Mouse (Mus musculus): ENCODE measurements at regions not wholly inside any gene's neighbourhood (a gene's known extent, or its start where the extent isn't known, plus 50 kb on each side); places are given as distances from the start of the nearest gene placed in this dataset.

GRCm38 (mm10) chr17:9282333-9283176 is 139.3 kb upstream of the Gm17728 start:
- H3K9ac ChIP-seq (ENCODE audit: low read depth, low read length), result no peak overlapping the region
- H3K4me3 ChIP-seq (ENCODE audit: low read depth, low read length), result no peak overlapping the region
- H3K4me1 ChIP-seq (replicated peaks; ENCODE audit: control insufficient read depth, insufficient read depth, low read length), result no peaks in the 10 kb centered on the region
- no peaks in the 10 kb centered on the region for H3K9me3 ChIP-seq (ENCODE audit: control insufficient read depth, low read length)
- ATAC-seq (ENCODE audit: low FRiP score) (no peak), DNase-seq (ENCODE audit: low spot score) (no peak)
- no peaks in the 10 kb centered on the region for H3K36me3 ChIP-seq (ENCODE audit: control insufficient read depth, insufficient read depth, low read length)
- H3K27me3 ChIP-seq (ENCODE audit: control insufficient read depth, insufficient read depth, low read length), result no peaks in the 10 kb centered on the region
- H3K4me2 ChIP-seq (replicated peaks; ENCODE audit: low read depth, low read length), result no peak overlapping the region
- no peak overlapping the region for H3K27ac ChIP-seq (ENCODE audit: low read depth, low read length)
- WGBS, result 89% methylated on average over 7 of the region's 7 CpGs

DNA sequence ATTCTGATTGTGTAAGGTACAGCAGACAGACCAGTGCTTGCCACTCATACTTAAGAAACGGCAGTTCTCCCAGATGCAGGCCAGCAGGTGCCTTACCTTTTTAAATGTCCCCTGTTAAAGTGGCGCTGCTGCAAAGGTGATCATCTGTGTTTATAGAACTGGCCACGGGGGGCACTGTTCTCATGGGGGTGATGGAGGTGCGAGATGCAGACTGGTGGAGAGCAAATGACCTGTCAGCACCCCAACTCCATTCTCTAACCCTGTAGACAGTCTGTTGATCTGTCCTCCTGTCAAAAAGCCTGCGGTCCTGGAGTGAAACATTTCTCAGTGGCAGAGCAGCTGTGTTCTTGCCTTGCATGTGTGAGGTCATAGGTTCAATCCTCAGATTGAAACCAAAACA is 135.4 kb upstream of the Gm17728 start:
- Histone ChIP-seq H3K36me3 (ENCODE audit: control insufficient read depth, insufficient read depth, low read length) (no peaks in the 10 kb centered on the region), H3K4me3 (ENCODE audit: low read depth, low read length) (no peak overlapping the region), H3K9me3 (ENCODE audit: control insufficient read depth, low read length) (no peaks in the 10 kb centered on the region), H3K27me3 (ENCODE audit: control insufficient read depth, insufficient read depth, low read length) (no peaks in the 10 kb centered on the region), H3K4me2 (replicated peaks; ENCODE audit: low read depth, low read length) (no peak overlapping the region), H3K27ac (ENCODE audit: low read depth, low read length) (no peak overlapping the region), H3K4me1 (replicated peaks; ENCODE audit: control insufficient read depth, insufficient read depth, low read length) (no peaks in the 10 kb centered on the region), H3K9ac (ENCODE audit: low read depth, low read length) (no peak overlapping the region)
- no peak for DNase-seq (ENCODE audit: low spot score)
- ATAC-seq (ENCODE audit: low FRiP score), result no peak
- WGBS, result 55% methylated on average over 5 of the region's 5 CpGs

- H3K4me2 ChIP-seq (replicated peaks; ENCODE audit: low read depth, low read length), result no peak overlapping the region
- DNase-seq (ENCODE audit: low spot score) (no peak), ATAC-seq (ENCODE audit: low FRiP score) (no peak)
- no peaks in the 10 kb centered on the region for H3K36me3 ChIP-seq (ENCODE audit: control insufficient read depth, insufficient read depth, low read length)
- no peak overlapping the region for H3K9ac ChIP-seq (ENCODE audit: low read depth, low read length)
- no peaks in the 10 kb centered on the region for H3K9me3 ChIP-seq (ENCODE audit: control insufficient read depth, low read length)
- no peak overlapping the region for H3K27ac ChIP-seq (ENCODE audit: low read depth, low read length)
- H3K4me1 ChIP-seq (replicated peaks; ENCODE audit: control insufficient read depth, insufficient read depth, low read length), result no peaks in the 10 kb centered on the region
- 64% methylated on average over 6 of the region's 6 CpGs for WGBS
- no peak overlapping the region for H3K4me3 ChIP-seq (ENCODE audit: low read depth, low read length)
- no peaks in the 10 kb centered on the region for H3K27me3 ChIP-seq (ENCODE audit: control insufficient read depth, insufficient read depth, low read length)
Measured at GRCm38 (mm10) chr17:9286834-9287233, 135.0 kb upstream of the Gm17728 start.

DNA sequence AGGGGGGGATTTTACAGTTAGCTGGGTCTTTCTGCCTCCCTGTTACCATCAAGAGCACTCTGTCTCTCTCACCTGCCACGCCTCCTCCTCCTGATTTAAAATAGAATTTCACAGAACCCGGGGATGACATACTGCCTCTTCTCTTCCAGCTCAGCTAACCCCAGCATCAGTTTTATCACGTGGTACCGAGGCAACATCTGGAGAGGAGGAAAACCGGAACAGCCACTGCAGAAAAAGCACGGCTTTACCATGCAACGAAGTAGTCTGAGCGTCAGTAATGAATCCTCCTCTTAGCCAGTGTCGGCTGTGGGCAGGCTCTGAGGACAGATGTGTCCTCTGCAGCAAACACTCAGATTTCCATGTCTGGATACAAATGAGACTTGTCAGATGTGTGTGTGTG is 134.2 kb upstream of the Gm17728 start:
- H3K9ac ChIP-seq (ENCODE audit: low read depth, low read length), result no peak overlapping the region
- no peaks in the 10 kb centered on the region for H3K9me3 ChIP-seq (ENCODE audit: control insufficient read depth, low read length)
- 65% methylated on average over 9 of the region's 9 CpGs for WGBS
- no peak for DNase-seq (ENCODE audit: low spot score)
- no peak for ATAC-seq (ENCODE audit: low FRiP score)
- no peaks in the 10 kb centered on the region for H3K27me3 ChIP-seq (ENCODE audit: control insufficient read depth, insufficient read depth, low read length)
- no peak overlapping the region for H3K27ac ChIP-seq (ENCODE audit: low read depth, low read length)
- no peaks in the 10 kb centered on the region for H3K36me3 ChIP-seq (ENCODE audit: control insufficient read depth, insufficient read depth, low read length)
- H3K4me1 ChIP-seq (replicated peaks; ENCODE audit: control insufficient read depth, insufficient read depth, low read length), result no peaks in the 10 kb centered on the region
- no peak overlapping the region for H3K4me3 ChIP-seq (ENCODE audit: low read depth, low read length)
- no peak overlapping the region for H3K4me2 ChIP-seq (replicated peaks; ENCODE audit: low read depth, low read length)

- Histone ChIP-seq H3K27ac (ENCODE audit: low read depth, low read length) (no peak overlapping the region), H3K4me3 (ENCODE audit: low read depth, low read length) (no peak overlapping the region), H3K4me2 (replicated peaks; ENCODE audit: low read depth, low read length) (no peak overlapping the region), H3K4me1 (replicated peaks; ENCODE audit: control insufficient read depth, insufficient read depth, low read length) (no peaks in the 10 kb centered on the region), H3K36me3 (ENCODE audit: control insufficient read depth, insufficient read depth, low read length) (no peaks in the 10 kb centered on the region), H3K27me3 (ENCODE audit: control insufficient read depth, insufficient read depth, low read length) (no peaks in the 10 kb centered on the region), H3K9ac (ENCODE audit: low read depth, low read length) (no peak overlapping the region), H3K9me3 (ENCODE audit: control insufficient read depth, low read length) (no peaks in the 10 kb centered on the region)
- 23% methylated on average over 4 of the region's 4 CpGs for WGBS
- DNase-seq (ENCODE audit: low spot score), result no peak
- ATAC-seq (ENCODE audit: low FRiP score), result no peak
Measured at GRCm38 (mm10) chr17:9291601-9292000, 130.3 kb upstream of the Gm17728 start.

- H3K9ac ChIP-seq (ENCODE audit: low read depth, low read length), result no peak overlapping the region
- no peak for ATAC-seq (ENCODE audit: low FRiP score)
- H3K27ac ChIP-seq (ENCODE audit: low read depth, low read length), result no peak overlapping the region
- WGBS, result 80% methylated on average over 7 of the region's 7 CpGs
- H3K9me3 ChIP-seq (ENCODE audit: control insufficient read depth, low read length), result no peaks in the 10 kb centered on the region
- no peak overlapping the region for H3K4me3 ChIP-seq (ENCODE audit: low read depth, low read length)
- H3K27me3 ChIP-seq (ENCODE audit: control insufficient read depth, insufficient read depth, low read length), result no peaks in the 10 kb centered on the region
- H3K4me2 ChIP-seq (replicated peaks; ENCODE audit: low read depth, low read length), result no peak overlapping the region
- no peak for DNase-seq (ENCODE audit: low spot score)
- no peaks in the 10 kb centered on the region for H3K4me1 ChIP-seq (replicated peaks; ENCODE audit: control insufficient read depth, insufficient read depth, low read length)
- no peaks in the 10 kb centered on the region for H3K36me3 ChIP-seq (ENCODE audit: control insufficient read depth, insufficient read depth, low read length)
Measured at GRCm38 (mm10) chr17:9292296-9292695, 129.6 kb upstream of the Gm17728 start.

- WGBS, result 80% methylated on average over 1 of the region's 1 CpGs
- no peak overlapping the region for H3K4me2 ChIP-seq (replicated peaks; ENCODE audit: low read depth, low read length)
- DNase-seq (ENCODE audit: low spot score) (no peak), ATAC-seq (ENCODE audit: low FRiP score) (no peak)
- no peaks in the 10 kb centered on the region for H3K36me3 ChIP-seq (ENCODE audit: control insufficient read depth, insufficient read depth, low read length)
- no peaks in the 10 kb centered on the region for H3K27me3 ChIP-seq (ENCODE audit: control insufficient read depth, insufficient read depth, low read length)
- H3K27ac ChIP-seq (ENCODE audit: low read depth, low read length), result no peak overlapping the region
- no peak overlapping the region for H3K9ac ChIP-seq (ENCODE audit: low read depth, low read length)
- H3K9me3 ChIP-seq (ENCODE audit: control insufficient read depth, low read length), result no peaks in the 10 kb centered on the region
- no peaks in the 10 kb centered on the region for H3K4me1 ChIP-seq (replicated peaks; ENCODE audit: control insufficient read depth, insufficient read depth, low read length)
- no peak overlapping the region for H3K4me3 ChIP-seq (ENCODE audit: low read depth, low read length)
Measured at GRCm38 (mm10) chr17:9296371-9296770, 125.5 kb upstream of the Gm17728 start.

GRCm38 (mm10) chr17:9298231-9298630 is 123.6 kb upstream of the Gm17728 start:
- Histone ChIP-seq H3K4me1 (replicated peaks; ENCODE audit: control insufficient read depth, insufficient read depth, low read length) (no peaks in the 10 kb centered on the region), H3K9ac (ENCODE audit: low read depth, low read length) (no peak overlapping the region), H3K4me2 (replicated peaks; ENCODE audit: low read depth, low read length) (no peak overlapping the region), H3K36me3 (ENCODE audit: control insufficient read depth, insufficient read depth, low read length) (no peaks in the 10 kb centered on the region), H3K27me3 (ENCODE audit: control insufficient read depth, insufficient read depth, low read length) (no peaks in the 10 kb centered on the region), H3K9me3 (ENCODE audit: control insufficient read depth, low read length) (no peaks in the 10 kb centered on the region), H3K4me3 (ENCODE audit: low read depth, low read length) (no peak overlapping the region), H3K27ac (ENCODE audit: low read depth, low read length) (no peak overlapping the region)
- ATAC-seq (ENCODE audit: low FRiP score) (no peak), DNase-seq (ENCODE audit: low spot score) (no peak)
- WGBS, result 96% methylated on average over 1 of the region's 1 CpGs

DNA sequence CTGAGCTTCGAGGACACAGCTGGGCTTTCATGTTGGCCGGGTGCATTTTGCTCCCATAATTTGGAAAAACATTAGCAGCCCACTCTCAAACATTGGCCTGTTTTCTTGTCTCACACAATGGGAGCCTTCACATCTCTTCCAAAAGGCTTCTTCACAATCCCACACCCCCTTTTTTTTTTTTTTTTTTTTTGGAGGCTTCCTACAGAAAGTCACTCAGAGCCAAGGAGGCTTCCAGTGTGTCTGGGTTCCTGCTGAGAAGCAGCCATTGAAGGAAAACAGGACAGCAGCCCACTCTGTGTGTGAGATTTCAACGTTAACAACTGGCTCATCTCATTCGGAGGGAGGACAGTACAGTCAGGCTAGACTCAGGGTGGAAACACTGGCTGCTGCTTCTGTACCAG is 120.8 kb upstream of the Gm17728 start:
- 27% methylated on average over 4 of the region's 4 CpGs for WGBS
- ATAC-seq (ENCODE audit: low FRiP score) (no peak), DNase-seq (ENCODE audit: low spot score) (no peak)
- no peaks in the 10 kb centered on the region for H3K9me3 ChIP-seq (ENCODE audit: control insufficient read depth, low read length)
- H3K27ac ChIP-seq (ENCODE audit: low read depth, low read length), result no peak overlapping the region
- H3K9ac ChIP-seq (ENCODE audit: low read depth, low read length), result no peak overlapping the region
- H3K4me1 ChIP-seq (replicated peaks; ENCODE audit: control insufficient read depth, insufficient read depth, low read length), result no peaks in the 10 kb centered on the region
- no peak overlapping the region for H3K4me3 ChIP-seq (ENCODE audit: low read depth, low read length)
- no peaks in the 10 kb centered on the region for H3K27me3 ChIP-seq (ENCODE audit: control insufficient read depth, insufficient read depth, low read length)
- H3K4me2 ChIP-seq (replicated peaks; ENCODE audit: low read depth, low read length), result no peak overlapping the region
- no peaks in the 10 kb centered on the region for H3K36me3 ChIP-seq (ENCODE audit: control insufficient read depth, insufficient read depth, low read length)
